Mouse (Mus musculus) forelimb bud, embryonic 11.5 days (tissue): ENCODE results near the gene Tbc1d1.

Source experiments
- DNase-seq: peaks from one replicate; pipeline ENCODE4 v3.0.0-alpha.2; 2012; ENCODE audit warnings: low read depth, low spot score

Tbc1d1 gene

GRCm38 (mm10) chr5:64155861-64156550, at the start of gene Tbc1d1:
Tbc1d1 (plus strand) TSS chr5:64156305.
- no peak for DNase-seq

- DNase-seq = no peak
Observed at GRCm38 (mm10) chr5:64107596-64108289, 48.4 kb upstream of the Tbc1d1 start.

- DNase-seq = no peak
Observed at GRCm38 (mm10) chr5:64109217-64109616, 46.9 kb upstream of the Tbc1d1 start.

- DNase-seq = no peak
Observed at GRCm38 (mm10) chr5:64112360-64112759, 43.7 kb upstream of the Tbc1d1 start.

- no peak for DNase-seq
Observed at GRCm38 (mm10) chr5:64114210-64114609, 41.9 kb upstream of the Tbc1d1 start.

- DNase-seq = no peak
Observed at GRCm38 (mm10) chr5:64117191-64117590, 38.9 kb upstream of the Tbc1d1 start.

- no peak for DNase-seq
Observed at GRCm38 (mm10) chr5:64125783-64126182, 30.3 kb upstream of the Tbc1d1 start.

GRCm38 (mm10) chr5:64131550-64131949, 24.6 kb upstream of the Tbc1d1 start:
- DNase-seq = no peak

- DNase-seq = no peak
Observed at GRCm38 (mm10) chr5:64133901-64134300, 22.2 kb upstream of the Tbc1d1 start.

GRCm38 (mm10) chr5:64136325-64136724, 19.8 kb upstream of the Tbc1d1 start:
- no peak for DNase-seq

- no peak for DNase-seq
Observed at GRCm38 (mm10) chr5:64140202-64140601, 15.9 kb upstream of the Tbc1d1 start.

GRCm38 (mm10) chr5:64144315-64144714, 11.8 kb upstream of the Tbc1d1 start:
- DNase-seq = no peak

- DNase-seq = no peak
Observed at GRCm38 (mm10) chr5:64146384-64147005, 9.6 kb upstream of the Tbc1d1 start.

GRCm38 (mm10) chr5:64149184-64150127, 6.6 kb upstream of the Tbc1d1 start:
- DNase-seq = no peak

GRCm38 (mm10) chr5:64153319-64153718, 2.8 kb upstream of the Tbc1d1 start:
- DNase-seq = no peak

GRCm38 (mm10) chr5:64156579-64156978, 474 bp downstream of the Tbc1d1 start:
- DNase-seq = no peak

- no peak for DNase-seq
Observed at GRCm38 (mm10) chr5:64157926-64158325, 1.8 kb downstream of the Tbc1d1 start.

GRCm38 (mm10) chr5:64158501-64158900, 2.4 kb downstream of the Tbc1d1 start:
- no peak for DNase-seq

GRCm38 (mm10) chr5:64159065-64159780, 3.1 kb downstream of the Tbc1d1 start:
- no peak for DNase-seq

- no peak for DNase-seq
Observed at GRCm38 (mm10) chr5:64159781-64160704, 3.9 kb downstream of the Tbc1d1 start.
